Mouse (Mus musculus): Measurements from ENCODE around the gene Srek1ip1. TPM values are rescaled to one million over a fixed set of nuclear protein-coding genes. Genes with fewer than 3 reads are reported as not detected.

The Srek1ip1 gene
- total and polyA plus RNA-seq, 3 experiments, result 9.7 to 47.8 (median 29.0) TPM

DNA sequence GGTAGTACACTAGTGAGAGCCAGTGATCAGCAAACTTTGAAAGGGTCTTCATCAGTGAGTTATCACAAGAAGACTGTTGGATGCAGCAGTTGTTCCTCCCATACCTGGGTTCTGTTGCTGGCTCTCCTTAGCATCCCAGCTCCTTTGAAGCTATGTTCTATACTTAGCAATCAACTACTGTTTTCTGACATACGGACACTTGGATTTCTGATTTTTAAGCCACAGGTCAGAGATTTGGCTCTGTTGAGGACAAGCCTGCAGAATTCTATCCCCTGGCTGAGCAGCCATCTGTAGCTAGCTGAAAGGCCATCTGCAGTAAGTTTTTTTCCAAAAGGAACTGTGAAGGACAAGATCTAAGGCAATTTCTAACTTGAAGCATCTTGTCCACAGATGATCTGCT, 32.9 kb upstream of the Srek1ip1 start:
- Histone ChIP-seq H3K4me3 (replicated peaks in 1 of 3; ENCODE audit: low read depth in 2 of 3, low read length in 2 of 3, poor library complexity in 1 of 3) (no peak overlapping the region), H3K4me1 (ENCODE audit: control insufficient read depth in 1 of 2, insufficient read depth in 2 of 2) (peaks cover 0 to 27% of the 10 kb centered on the region in 2 experiments; a peak in 2 of 4 replicates), H3K27me3 (replicated peaks) (no peaks in the 10 kb centered on the region), H3K79me2 (replicated peaks; ENCODE audit: control insufficient read depth, extremely low read depth, insufficient read depth, poor library complexity, severe bottlenecking) (no peaks in the 10 kb centered on the region), H3K27ac (ENCODE audit: insufficient read depth, low read depth) (no peak overlapping the region), H3K9me3 (replicated peaks; ENCODE audit: low read length) (no peaks in the 10 kb centered on the region), H3K4me2 (ENCODE audit: insufficient read depth, low read depth, poor library complexity, severe bottlenecking) (no peak overlapping the region), H3K9ac (ENCODE audit: insufficient read depth, low read depth) (no peak overlapping the region), H3K36me3 (replicated peaks in 1 of 2; ENCODE audit: control insufficient read depth in 1 of 2, insufficient read depth in 1 of 2, low read length in 1 of 2) (peaks cover 0 to 6% of the 10 kb centered on the region in 2 experiments)
- no peak for TF ChIP-seq MXI1 (IDR thresholded peaks at IDR 0.05; ENCODE audit: low read depth, low read length)
- TF ChIP-seq RAD21 (IDR thresholded peaks at IDR 0.05; ENCODE audit: low read depth, low read length), result no peak
- no peak for TF ChIP-seq SIN3A (IDR thresholded peaks at IDR 0.05; ENCODE audit: low read length)
- no peak for TF ChIP-seq ZKSCAN1 (IDR thresholded peaks at IDR 0.05; ENCODE audit: borderline replicate concordance, low read depth, low read length)
- TF ChIP-seq E2F4 (IDR thresholded peaks at IDR 0.05; ENCODE audit: insufficient replicate concordance, low read depth, low read length), result no peak
- TF ChIP-seq JUN (IDR thresholded peaks at IDR 0.05; ENCODE audit: insufficient read depth, low read depth, low read length), result no peak
- no peak for TF ChIP-seq CHD2 (IDR thresholded peaks at IDR 0.05; ENCODE audit: low read length)
- TF ChIP-seq EP300 (IDR thresholded peaks at IDR 0.05; ENCODE audit: low read length), result no peak
- dilution Hi-C loops (cut with MboI; ENCODE audit: extremely low pct_ligation_motif_present, extremely low pct_unique_long_range_greater_than_20kb, low sequenced_read_pairs) (no loop called here), in situ Hi-C loops (cut with MboI; ENCODE audit: low pct_ligation_motif_present, low pct_unique_long_range_greater_than_20kb, low sequenced_read_pairs) (no loop called here)
- DNase-seq (ENCODE audit: extremely low read depth), result no peak

DNA sequence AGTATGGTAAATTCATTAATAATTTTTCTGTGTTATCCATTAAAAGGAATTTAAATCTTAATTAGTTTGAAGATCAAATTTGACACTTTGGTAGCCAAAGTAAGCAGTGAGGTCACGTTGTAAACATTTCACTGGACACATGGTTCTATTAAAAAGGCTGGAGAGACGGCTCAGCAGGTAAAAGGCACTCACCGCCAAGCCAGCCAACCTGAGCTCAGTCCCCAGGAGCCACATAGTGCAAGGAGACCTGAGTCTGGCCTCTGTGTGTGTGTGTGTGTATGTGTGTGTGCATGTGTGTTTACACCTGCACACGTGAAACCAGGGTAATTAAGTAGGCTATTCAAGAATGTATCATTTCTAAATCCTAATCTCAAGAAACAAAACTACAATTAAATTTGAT, 29.9 kb upstream of the Srek1ip1 start:
- peaks cover 0 to 27% of the 10 kb centered on the region in 2 experiments; a peak in 2 of 4 replicates for H3K4me1 ChIP-seq (ENCODE audit: control insufficient read depth in 1 of 2, insufficient read depth in 2 of 2)
- no peak overlapping the region for H3K27ac ChIP-seq (ENCODE audit: insufficient read depth, low read depth)
- TF ChIP-seq NRF1 (IDR thresholded peaks at IDR 0.05; ENCODE audit: low read depth, low read length) (no peak), JUN (IDR thresholded peaks at IDR 0.05; ENCODE audit: insufficient read depth, low read depth, low read length) (no peak), KAT2A (IDR thresholded peaks at IDR 0.05; ENCODE audit: insufficient replicate concordance, low read length) (no peak), GABPA (IDR thresholded peaks at IDR 0.05; ENCODE audit: insufficient replicate concordance, low read depth, low read length) (no peak), MEF2A (IDR thresholded peaks at IDR 0.05; ENCODE audit: borderline replicate concordance, low read depth, low read length) (no peak), EP300 (IDR thresholded peaks at IDR 0.05; ENCODE audit: low read length) (no peak), MAX (IDR thresholded peaks at IDR 0.05; ENCODE audit: low read length) (no peak), PAX5 (IDR thresholded peaks at IDR 0.05; ENCODE audit: low read length) (no peak), TBP (conservative IDR thresholded peaks at IDR 0.05; ENCODE audit: low read depth, low read length) (no peak), JUND (conservative IDR thresholded peaks at IDR 0.05; ENCODE audit: low read depth, low read length) (no peak), UBTF (IDR thresholded peaks at IDR 0.05; ENCODE audit: low read depth, low read length) (no peak), SMC3 (IDR thresholded peaks at IDR 0.05; ENCODE audit: low read depth, low read length) (no peak), MXI1 (IDR thresholded peaks at IDR 0.05; ENCODE audit: low read depth, low read length) (no peak), MYC (IDR thresholded peaks at IDR 0.05; ENCODE audit: low read depth, low read length) (no peak), MAZ (IDR thresholded peaks at IDR 0.05; ENCODE audit: low read depth, low read length) (no peak), ELF1 (IDR thresholded peaks at IDR 0.05; ENCODE audit: low read depth, low read length) (no peak), ZC3H11A (IDR thresholded peaks at IDR 0.05; ENCODE audit: low read depth, low read length) (no peak), E2F4 (IDR thresholded peaks at IDR 0.05; ENCODE audit: insufficient replicate concordance, low read depth, low read length) (no peak), ZNF384 (IDR thresholded peaks at IDR 0.05; ENCODE audit: low read depth, low read length) (no peak), HCFC1 (IDR thresholded peaks at IDR 0.05; ENCODE audit: low read depth, low read length) (no peak)
- no peak for DNase-seq (ENCODE audit: extremely low read depth)
- dilution Hi-C loops (cut with MboI; ENCODE audit: extremely low pct_ligation_motif_present, extremely low pct_unique_long_range_greater_than_20kb, low sequenced_read_pairs), result no loop called here
- H3K9me3 ChIP-seq (replicated peaks; ENCODE audit: low read length), result no peaks in the 10 kb centered on the region
- no peak overlapping the region for H3K9ac ChIP-seq (ENCODE audit: insufficient read depth, low read depth)
- H3K36me3 ChIP-seq (replicated peaks in 1 of 2; ENCODE audit: control insufficient read depth in 1 of 2, insufficient read depth in 1 of 2, low read length in 1 of 2), result peaks cover 0 to 15% of the 10 kb centered on the region in 2 experiments
- H3K27me3 ChIP-seq (replicated peaks), result no peaks in the 10 kb centered on the region
- H3K4me3 ChIP-seq (replicated peaks in 1 of 3; ENCODE audit: low read depth in 2 of 3, low read length in 2 of 3, poor library complexity in 1 of 3), result no peak overlapping the region
- in situ Hi-C loops (cut with MboI; ENCODE audit: low pct_ligation_motif_present, low pct_unique_long_range_greater_than_20kb, low sequenced_read_pairs), result no loop called here
- H3K4me2 ChIP-seq (ENCODE audit: insufficient read depth, low read depth, poor library complexity, severe bottlenecking), result no peak overlapping the region
- H3K79me2 ChIP-seq (replicated peaks; ENCODE audit: control insufficient read depth, extremely low read depth, insufficient read depth, poor library complexity, severe bottlenecking), result no peaks in the 10 kb centered on the region

All from CH12.LX (cell line).